Mouse (Mus musculus): ENCODE measurements around the gene Itgam.
"Not testable (repeated sequence)": the region's sequence is repeated elsewhere in the genome, so short reads cannot be mapped to it uniquely, and the experiment has no call there.

Itgam gene

GRCm38 (mm10) chr7:128128741-128129720 lies 66.6 kb downstream of the Itgam start, which contains the start of gene Itgax:
Gene Itgax, plus strand, starts transcription at chr7:128129547.
- DNase-seq (ENCODE audit: low spot score in 2 of 2) = no peak

- no peak for DNase-seq (ENCODE audit: low spot score in 2 of 2)
Observed at GRCm38 (mm10) chr7:128132148-128132547, 69.7 kb downstream of the Itgam start.

- DNase-seq (ENCODE audit: low spot score in 2 of 2) = no peak
Observed at GRCm38 (mm10) chr7:128133596-128133995, 71.2 kb downstream of the Itgam start.

GRCm38 (mm10) chr7:128136927-128137326 lies 74.5 kb downstream of the Itgam start:
- no peak for DNase-seq (ENCODE audit: low spot score in 2 of 2)

- DNase-seq (ENCODE audit: low spot score in 2 of 2) = no peak
Observed at GRCm38 (mm10) chr7:128139611-128140010, 77.2 kb downstream of the Itgam start.

GRCm38 (mm10) chr7:128150970-128151369 lies 88.5 kb downstream of the Itgam start:
- no peak for DNase-seq (ENCODE audit: low spot score in 2 of 2)

- no peak for DNase-seq (ENCODE audit: low spot score in 2 of 2)
Observed at GRCm38 (mm10) chr7:128154076-128154475, 91.6 kb downstream of the Itgam start, which contains the start of gene Itgad. Gene Itgad, plus strand, starts transcription at chr7:128154376.

- no peak for DNase-seq (ENCODE audit: low spot score in 2 of 2)
Observed at GRCm38 (mm10) chr7:128154924-128155323, 92.5 kb downstream of the Itgam start.

GRCm38 (mm10) chr7:128158688-128159354 lies 96.4 kb downstream of the Itgam start:
- DNase-seq (ENCODE audit: low spot score in 2 of 2) = not testable (repeated sequence)

GRCm38 (mm10) chr7:128164001-128164400 lies 101.6 kb downstream of the Itgam start:
- DNase-seq (ENCODE audit: low spot score in 2 of 2) = no peak

GRCm38 (mm10) chr7:128166391-128166790 lies 104.0 kb downstream of the Itgam start:
- no peak for DNase-seq (ENCODE audit: low spot score in 2 of 2)
